Mouse (Mus musculus): ENCODE measurements at regions not wholly inside any gene's neighbourhood (a gene's known extent, or its start where the extent isn't known, plus 50 kb on each side); places are given as distances from the start of the nearest gene placed in this dataset.

GRCm38 (mm10) chr2:169288891-169289605 lies 298.5 kb downstream of the Gm11011 start:
- TF ChIP-seq CTCF (conservative IDR thresholded peaks at IDR 0.05 in 1 of 2, IDR thresholded peaks at IDR 0.05 in 1 of 2; ENCODE audit: low read depth in 2 of 2, low read length in 2 of 2) (no peak), USF2 (conservative IDR thresholded peaks at IDR 0.05; ENCODE audit: low read depth, low read length) (no peak), POLR2A (IDR thresholded peaks at IDR 0.05; ENCODE audit: low read depth, low read length) (no peak), EP300 (IDR thresholded peaks at IDR 0.05; ENCODE audit: low read length) (no peak), MEF2A (IDR thresholded peaks at IDR 0.05; ENCODE audit: borderline replicate concordance, low read depth, low read length) (no peak), TCF12 (IDR thresholded peaks at IDR 0.05; ENCODE audit: low read depth, low read length) (no peak), TBP (conservative IDR thresholded peaks at IDR 0.05; ENCODE audit: low read depth, low read length) (no peak), IRF4 (IDR thresholded peaks at IDR 0.05; ENCODE audit: low read depth, low read length) (no peak), POLR2AphosphoS2 (IDR thresholded peaks at IDR 0.05; ENCODE audit: low read depth, low read length) (no peak), ZC3H11A (IDR thresholded peaks at IDR 0.05; ENCODE audit: low read depth, low read length) (no peak)

Data from CH12.LX (cell line).